Comparison of ENCODE assay signal across 14 mouse cellular contexts in genomic region chr19:55097396-55097967, GRCm38 (mm10). TPM values are rescaled to one million over a fixed set of nuclear protein-coding genes. Genes with fewer than 3 reads are reported as not detected.
DNase-seq lines count a peak whose midpoint lies in the region; ATAC-seq and TF ChIP-seq lines count a peak whose summit lies in the region.
"Had no signal": no experiment of that assay in that cellular context is flagged by ENCODE, and none has a peak within 500 bp of the region (broad histone marks: within the 10 kb centered on the region; RNA-seq: fewer than 3 reads in every experiment).

No protein-coding gene starts in this region.

- H3K9ac ChIP-seq in liver, adult 2 months (ENCODE audit: low read depth, low read length) = peak overlapping the region; percentile 9; the same call in 1 of the 2 replicates

- H3K4me1 ChIP-seq in liver, adult 2 months (ENCODE audit: control insufficient read depth, insufficient read depth, low read length) = peaks cover 42% of the 10 kb centered on the region
- peaks cover 2% of the 10 kb centered on the region; the same call in 1 of the 2 replicates for H3K4me1 ChIP-seq in bone marrow, adult 2 months (ENCODE audit: control insufficient read depth, insufficient read depth, low read length)

- intact Hi-C loops in heart, postnatal 14 days (cut with DNase I) = loop anchor here (5.0 kb wide), 1 partner anchor 220 kb away; the partner anchor contains the start of genes Vti1a and Zdhhc6

- H3K4me3 ChIP-seq in liver, adult 2 months (ENCODE audit: insufficient read depth, low read depth, low read length) = no peak overlapping the region
- no peak overlapping the region for H3K4me3 ChIP-seq in bone marrow, adult 2 months (replicated peaks; ENCODE audit: control insufficient read depth, low read depth, low read length)
- H3K4me3 ChIP-seq in myocyte = no peak overlapping the region

- peak overlapping the region; percentile 43 for H3K27ac ChIP-seq in liver, adult 2 months (replicated peaks; ENCODE audit: insufficient read depth, low read depth, low read length)
- peak overlapping the region; percentile 20; the same call in 1 of the 2 replicates for H3K27ac ChIP-seq in bone marrow, adult 2 months (ENCODE audit: control insufficient read depth, insufficient read depth, low read depth, low read length, poor library complexity)
- H3K27ac ChIP-seq: embryonic facial prominence, embryonic 15.5 days; macrophage had no signal

- DNase-seq in heart, adult 11 months = peak; percentile 71
- no peak for DNase-seq in heart, postnatal 14 days
- DNase-seq in liver, adult 2 months (ENCODE audit: extremely low read depth, low read depth, low spot score) = peak; percentile 76
- no peak for DNase-seq in liver
- DNase-seq in retina, embryonic 14.5 days (ENCODE audit: low spot score) = no peak
- DNase-seq: cerebellum, postnatal 10 days; heart, adult 18-20 months; right cerebral cortex, adult 18-20 months; thymus, postnatal 36 days had no signal

- peak overlapping the region; percentile 91 for H3K4me2 ChIP-seq in myocyte (ENCODE audit: low read depth)

- H3K36me3 ChIP-seq in liver, adult 2 months (ENCODE audit: control insufficient read depth, insufficient read depth, low read length) = peaks cover 33% of the 10 kb centered on the region
- H3K36me3 ChIP-seq in myocyte (ENCODE audit: control insufficient read depth, insufficient read depth) = peaks cover 24% of the 10 kb centered on the region

- no peak for ATAC-seq in erythroblast, adult 5-6 weeks (replicated peaks; ENCODE audit: low FRiP score, poor library complexity, severe bottlenecking)

- no peaks in the 10 kb centered on the region for H3K27me3 ChIP-seq in liver, adult 2 months (ENCODE audit: control insufficient read depth, insufficient read depth, low read length)
- H3K27me3 ChIP-seq in myocyte (ENCODE audit: control insufficient read depth, insufficient read depth, insufficient read length) = no peaks in the 10 kb centered on the region
- H3K27me3 ChIP-seq: embryonic facial prominence, embryonic 15.5 days had no signal

- no peak overlapping the region for H3ac ChIP-seq in myocyte (ENCODE audit: control insufficient read depth, insufficient read length)

- TF ChIP-seq CTCF in liver, adult 2 months (IDR thresholded peaks at IDR 0.05; ENCODE audit: low read depth, low read length) = no peak
- TF ChIP-seq CTCF in bone marrow, adult 2 months (IDR thresholded peaks at IDR 0.05; ENCODE audit: control insufficient read depth, insufficient read depth, low read length) = no peak

- WGBS in liver, adult 2 months = 18% methylated on average over 9 of the region's 9 CpGs
- WGBS in bone marrow, adult 2 months = 57% methylated on average over 9 of the region's 9 CpGs

- TF ChIP-seq POLR2A in liver, adult 2 months (IDR thresholded peaks at IDR 0.05; ENCODE audit: extremely low read depth, insufficient read depth, low read length) = no peak
- no peak for TF ChIP-seq POLR2A in bone marrow, adult 2 months (IDR thresholded peaks at IDR 0.05; ENCODE audit: borderline replicate concordance, control insufficient read depth, low read depth, low read length)
- no peak for TF ChIP-seq POLR2A in myocyte (IDR thresholded peaks at IDR 0.05; ENCODE audit: insufficient read length, low read depth)

- H3K79me2 ChIP-seq in liver, adult 2 months (ENCODE audit: control insufficient read depth, insufficient read depth, low read length) = peaks cover 28% of the 10 kb centered on the region
- H3K79me2 ChIP-seq in myocyte (ENCODE audit: control insufficient read depth, insufficient read depth) = peaks cover 4% of the 10 kb centered on the region

TF ChIP-seq in myocyte, 11 proteins besides CTCF, POLR2A, EP300 and RAD21:
- TF ChIP-seq MYOD1 (IDR thresholded peaks at IDR 0.05; ENCODE audit: control insufficient read depth in 1 of 3, insufficient read length in 2 of 3, low read depth in 2 of 3) = no peak
- no peak for TF ChIP-seq MYOG (IDR thresholded peaks at IDR 0.05; ENCODE audit: control insufficient read depth in 1 of 3, insufficient read depth in 1 of 3, insufficient read length in 2 of 3, low read depth in 2 of 3)
- TF ChIP-seq TCF3 (IDR thresholded peaks at IDR 0.05; ENCODE audit: insufficient read length, low read depth) = no peak
- TF ChIP-seq TCF12 (IDR thresholded peaks at IDR 0.05; ENCODE audit: insufficient read depth, poor library complexity, severe bottlenecking) = no peak
- TF ChIP-seq MAX (IDR thresholded peaks at IDR 0.05; ENCODE audit: low read depth) = no peak
- no peak for TF ChIP-seq CEBPB (IDR thresholded peaks at IDR 0.05; ENCODE audit: insufficient read depth, poor library complexity, severe bottlenecking)
- no peak for TF ChIP-seq REST (IDR thresholded peaks at IDR 0.05; ENCODE audit: insufficient read depth, insufficient read length)
- no peak for TF ChIP-seq E2F4 (IDR thresholded peaks at IDR 0.05; ENCODE audit: insufficient read depth)
- no peak for TF ChIP-seq SRF (IDR thresholded peaks at IDR 0.05; ENCODE audit: control insufficient read depth, insufficient read length, low read depth)
- no peak for TF ChIP-seq USF1 (IDR thresholded peaks at IDR 0.05; ENCODE audit: low read depth)
- no peak for TF ChIP-seq POLR2AphosphoS2 (IDR thresholded peaks at IDR 0.05; ENCODE audit: insufficient read length, low read depth)

RNA-seq across cellular contexts. Expression of gene Gpam, which starts 29.6 kb away (rescaled TPM):
- 100 to 1,000 TPM; 165 to 166 TPM for total RNA-seq in heart, postnatal 14 days (2021)
- total RNA-seq in liver, adult 2 months (2014; rRNA removed) = 261 and 274 TPM in 2 replicates
- 90.2 and 102 TPM in 2 replicates for polyA plus RNA-seq in liver, adult 2 months (2012; rRNA removed)
- polyA plus RNA-seq in bone marrow, adult 2 months (2011; ENCODE audit: insufficient read depth, insufficient read length, low replicate concordance, missing spikeins) = 5.0 and 9.8 TPM in 2 replicates
- polyA plus RNA-seq in myocyte (2012; fragmentation: generic; extraction: Trizol) = 18.1 TPM
- 0.38 and 1.0 TPM in 2 replicates for total RNA-seq in erythroblast, adult 5-6 weeks (2015; ENCODE audit: low replicate concordance)
- 1.7 and 1.9 TPM in 2 replicates for total RNA-seq in erythroblast, adult 5-6 weeks (2017; ENCODE audit: low replicate concordance)

Comparison
In these comparisons a context has a peak if more than half of its experiments do, and no peak if none do; other contexts are left out.
1. DNase-seq: peak in heart, adult 11 months (single experiment) and liver, adult 2 months (single experiment); none in heart, postnatal 14 days (0 of 2), liver (single experiment) and retina, embryonic 14.5 days (single experiment).
2. RNA of gene Gpam, which starts 29.6 kb away (total RNA-seq): 261 to 274 TPM in liver, adult 2 months and 165 to 166 TPM in heart, postnatal 14 days; 0.38 to 1.9 TPM in erythroblast, adult 5-6 weeks; every median in the first group is over 10 times any median in the second.